Mouse (Mus musculus) Patski (cell line): ENCODE results near the gene Bub1. TPM values are rescaled to one million over a fixed set of nuclear protein-coding genes. Genes with fewer than 3 reads are reported as not detected.

Experiments
- ATAC-seq: fragments of 100-300 bp; one replicate; pipeline ENCODE4 v1.8.0; 2021
- CTCF ChIA-PET: fragments of 350-600 bp; sonication (Branson Sonifier 250); formaldehyde crosslinking; loops from one replicate; lab custom pipeline; 2022; ENCODE audit warnings: inconsistent platforms; lab: Charles Lee
- POLR2A ChIA-PET: fragments of 350-600 bp; sonication (Branson Sonifier 250); formaldehyde crosslinking; loops from one replicate; lab custom pipeline; 2022; ENCODE audit warnings: antibody characterized with exemption, inconsistent platforms; lab: Charles Lee
- DNase-seq: peaks from one replicate; pipeline ENCODE4 v3.0.0-alpha.2; 2011; ENCODE audit warnings: low read depth, low spot score
- H3K27me3 ChIP-seq: fragments of 371-371 bp; one replicate; pipeline ENCODE4 v1.5.1; 2021
- CTCF ChIP-seq: fragments of 100-300 bp; IDR thresholded peaks from one replicate; pipeline ENCODE4 v1.5.1; 2021
- in situ Hi-C: fragments of 300-500 bp; cut with MboI; formaldehyde crosslinking; loops from 3 replicates; pipeline ENCODE4 v1.11.1; 2018; ENCODE audit warnings: low pct_unique_long_range_greater_than_20kb, mixed read lengths
- polyA plus RNA-seq: library from polyadenylated mRNA; unstranded; gene quantifications from one replicate; pipeline ENCODE4 v1.2.3, GENCODE M21; 2021

Gene Bub1
- polyA plus RNA-seq: 23.7 TPM

DNA sequence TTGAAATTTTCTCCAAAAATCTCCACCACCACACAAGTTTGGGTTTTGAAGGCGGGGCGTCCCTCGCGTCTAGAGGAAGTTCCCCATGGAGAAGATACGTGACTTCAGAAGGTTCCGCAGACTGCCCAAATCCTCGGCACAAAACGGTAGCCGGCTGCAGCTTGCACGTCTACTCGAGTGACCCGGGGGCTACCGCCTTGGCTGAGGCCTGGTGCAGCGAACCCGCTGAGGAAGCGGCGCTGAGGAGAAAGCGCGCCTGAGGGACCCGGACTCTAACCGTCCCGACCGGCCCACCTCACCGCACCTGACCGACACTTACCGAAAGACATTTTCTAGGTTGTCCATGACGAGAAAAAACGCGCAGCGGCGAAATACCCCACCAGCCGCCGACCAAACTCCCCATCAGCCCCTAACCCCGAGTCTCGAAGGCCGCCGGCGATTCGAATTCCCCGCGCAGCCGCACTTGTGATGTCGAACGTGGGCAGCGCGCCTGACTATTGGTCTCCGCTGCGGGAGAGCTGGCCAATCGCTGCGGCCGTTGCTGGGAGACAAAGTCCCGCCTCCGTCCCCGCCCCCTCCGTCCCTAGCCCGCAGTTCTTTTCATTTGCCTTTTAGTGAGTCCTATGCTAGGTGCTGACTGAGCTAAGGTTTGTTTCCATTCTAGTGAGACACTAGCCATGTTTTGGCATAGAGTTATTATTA lies at the start of gene Bub1:
Gene Bub1, minus strand, starts transcription at position 465 of the 702 bp plus-strand sequence.
- peak; percentile 83 for ATAC-seq
- peaks cover 12% of the 10 kb centered on the region for H3K27me3 ChIP-seq
- TF ChIP-seq CTCF: no peak
- ChIA-PET POLR2A (interaction anchor here (0.7 to 1.0 kb wide), 3 partner anchors 10 to 448 kb away, joined by 3 to 4 read pairs (median 3); no protein-coding TSS in a partner anchor), CTCF (interaction anchor here (0.7 to 3.7 kb wide), 3 partner anchors 10 to 14 kb away, joined by 3 to 12 read pairs (median 4); no protein-coding TSS in a partner anchor)
- in situ Hi-C loops: no loop called here
- DNase-seq: peak; percentile 59

DNA sequence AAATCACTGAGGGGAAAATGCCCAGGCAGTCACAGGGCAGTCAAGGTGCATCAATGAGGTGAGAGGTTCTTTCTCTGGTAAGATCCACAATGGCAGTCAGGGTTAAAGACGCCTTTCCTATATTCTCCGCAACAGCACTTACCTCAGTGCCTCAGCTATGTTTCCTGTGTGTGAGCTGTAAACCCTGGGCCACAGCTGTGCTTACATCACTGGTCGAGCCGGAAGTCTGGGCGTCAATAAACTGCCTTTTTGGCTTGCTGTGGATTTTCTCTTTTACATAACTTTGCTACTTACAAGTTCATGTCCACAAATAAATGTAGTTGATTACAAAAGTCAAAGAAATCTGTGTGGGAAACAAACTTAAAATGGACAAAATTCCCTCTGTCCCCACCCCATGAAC lies 49.4 kb upstream of the Bub1 start:
- ChIA-PET CTCF (no interaction called here), POLR2A (no interaction called here)
- no peak for TF ChIP-seq CTCF
- in situ Hi-C loops: loop anchor here (25.0 kb wide), 2 partner anchors 231 to 331 kb away; no protein-coding TSS in a partner anchor
- no peak for DNase-seq
- peaks cover 37% of the 10 kb centered on the region for H3K27me3 ChIP-seq
- no peak for ATAC-seq

DNA sequence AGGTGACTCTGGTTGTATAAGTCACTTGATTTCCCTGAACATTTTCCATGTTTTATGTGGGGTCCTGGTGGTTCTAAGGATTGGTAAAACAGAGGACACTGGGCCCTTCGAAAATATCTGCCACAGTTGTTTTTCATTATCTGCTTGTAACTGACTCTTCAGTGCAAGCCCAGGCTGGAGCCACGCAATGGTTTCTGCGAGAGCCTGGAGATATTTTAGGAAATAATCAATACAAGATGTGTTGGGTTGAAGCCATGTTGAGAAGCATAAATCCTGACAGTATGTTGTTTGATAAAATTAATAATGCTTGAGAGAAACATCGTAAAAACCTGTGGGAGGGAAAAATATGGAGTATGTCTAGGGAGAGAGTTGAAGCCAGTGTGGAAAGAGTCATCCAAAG lies 32.7 kb upstream of the Bub1 start:
- in situ Hi-C loops: no loop called here
- POLR2A ChIA-PET: no interaction called here
- peaks cover 56% of the 10 kb centered on the region for H3K27me3 ChIP-seq
- CTCF ChIA-PET: no interaction called here
- no peak for TF ChIP-seq CTCF
- DNase-seq (no peak), ATAC-seq (no peak)

DNA sequence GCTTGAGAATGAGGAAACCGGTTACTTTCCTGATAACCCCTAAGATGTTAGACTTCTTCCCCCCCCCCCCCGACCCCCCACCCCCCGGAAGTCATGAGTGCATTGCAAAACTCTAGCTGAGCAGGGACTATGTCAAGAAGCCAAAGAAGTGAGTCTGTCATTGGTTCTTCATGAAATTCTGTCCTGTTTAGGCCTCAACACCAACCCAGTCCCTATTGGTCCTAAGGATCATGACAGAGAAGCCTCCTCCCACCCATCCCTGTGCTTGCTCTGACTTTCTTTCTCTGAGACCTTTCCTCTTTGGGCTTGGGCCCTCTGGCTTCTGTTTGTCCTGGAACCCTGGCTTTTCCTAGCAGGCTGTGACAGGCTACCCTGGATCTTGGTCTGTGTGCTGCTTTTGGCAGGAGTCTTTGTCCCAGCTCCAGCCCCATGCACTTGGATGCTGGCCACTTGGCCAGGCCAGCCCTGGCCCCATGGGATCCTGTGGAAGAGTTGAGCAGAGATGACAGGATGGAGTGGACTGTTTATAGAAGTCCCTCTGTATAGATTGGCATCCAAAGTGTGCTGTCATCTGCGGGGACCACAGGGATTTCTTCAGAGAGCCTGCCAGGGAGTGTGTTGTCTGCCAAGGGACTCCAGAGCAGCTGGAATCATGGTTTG lies 22.8 kb upstream of the Bub1 start:
- ChIA-PET CTCF (interaction anchor here (1.0 to 1.5 kb wide), 2 partner anchors 8 to 11 kb away, joined by 3 to 4 read pairs; no protein-coding TSS in a partner anchor), POLR2A (no interaction called here)
- ATAC-seq: no peak
- H3K27me3 ChIP-seq: peaks cover 51% of the 10 kb centered on the region
- in situ Hi-C loops: no loop called here
- TF ChIP-seq CTCF: no peak
- no peak for DNase-seq

DNA sequence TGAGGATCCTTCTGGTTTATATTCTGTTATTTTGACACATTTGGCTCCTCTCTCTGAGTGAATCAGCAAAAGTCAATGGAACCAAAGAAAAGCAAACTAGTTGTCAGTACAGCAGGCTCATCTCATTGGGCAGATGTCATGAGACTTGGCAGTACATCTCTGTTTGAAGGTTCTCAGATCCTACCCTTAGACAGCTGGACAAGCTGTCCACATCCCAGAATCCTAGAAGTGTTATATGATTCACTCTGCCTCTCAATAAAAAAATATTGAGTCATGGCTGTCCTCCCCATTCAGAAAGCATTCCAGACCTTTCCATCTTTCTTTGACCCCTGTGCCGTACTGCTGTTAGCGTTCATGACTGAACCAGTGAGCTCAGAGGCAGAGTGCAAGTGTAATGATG lies 18.7 kb upstream of the Bub1 start:
- ChIA-PET POLR2A (no interaction called here), CTCF (no interaction called here)
- ATAC-seq (no peak), DNase-seq (no peak)
- in situ Hi-C loops: no loop called here
- H3K27me3 ChIP-seq: peaks cover 60% of the 10 kb centered on the region
- no peak for TF ChIP-seq CTCF

DNA sequence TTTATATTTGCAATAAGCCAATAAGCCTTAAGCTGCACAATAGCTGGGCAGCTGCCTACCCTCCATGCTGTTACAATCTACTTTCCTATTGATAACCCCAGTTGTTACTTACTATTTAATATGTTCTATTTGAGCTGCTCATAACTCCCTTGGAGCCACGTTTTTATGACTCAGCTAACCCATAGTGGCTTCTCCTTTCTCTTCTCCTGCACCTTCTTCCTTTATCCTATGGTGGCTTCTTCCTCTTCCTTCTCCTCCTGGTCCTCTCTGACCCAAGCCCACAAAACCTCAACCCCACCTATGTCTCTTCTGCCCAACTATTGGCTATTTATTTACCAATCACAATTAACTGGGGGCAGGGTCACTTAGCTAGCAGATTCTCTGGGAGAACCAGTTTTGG lies 14.9 kb upstream of the Bub1 start:
- in situ Hi-C loops: no loop called here
- ChIA-PET POLR2A (no interaction called here), CTCF (interaction anchor here (1.4 kb wide), 1 partner anchor 8 kb away, joined by 3 read pairs; no protein-coding TSS in a partner anchor)
- no peak for TF ChIP-seq CTCF
- no peak for ATAC-seq
- H3K27me3 ChIP-seq: peaks cover 75% of the 10 kb centered on the region
- DNase-seq: no peak

DNA sequence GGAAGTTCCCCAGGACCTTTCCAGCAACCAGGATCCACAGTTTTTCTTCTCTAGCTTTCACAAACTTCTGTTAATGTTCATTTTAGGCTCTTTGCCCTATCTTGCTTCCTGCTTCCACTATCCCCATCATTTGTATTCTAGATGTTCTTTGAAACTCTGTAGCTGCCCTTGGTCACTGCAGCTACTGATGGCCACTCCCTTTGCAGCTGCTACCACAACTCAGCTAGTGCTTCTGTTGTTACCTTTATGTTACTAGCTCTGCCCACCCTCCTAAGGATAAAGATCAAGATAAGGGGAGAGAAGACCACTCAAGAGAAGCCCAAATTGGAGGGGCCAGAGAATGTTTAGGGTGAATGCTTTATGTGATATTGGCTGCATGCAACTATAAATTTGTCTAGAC lies 14.3 kb upstream of the Bub1 start:
- no peak for DNase-seq
- ChIA-PET CTCF (interaction anchor here (0.7 to 1.5 kb wide), 5 partner anchors 9 to 19 kb away, joined by 3 to 7 read pairs (median 3); no protein-coding TSS in a partner anchor), POLR2A (no interaction called here)
- TF ChIP-seq CTCF: no peak
- in situ Hi-C loops: no loop called here
- peaks cover 80% of the 10 kb centered on the region for H3K27me3 ChIP-seq
- no peak for ATAC-seq

DNA sequence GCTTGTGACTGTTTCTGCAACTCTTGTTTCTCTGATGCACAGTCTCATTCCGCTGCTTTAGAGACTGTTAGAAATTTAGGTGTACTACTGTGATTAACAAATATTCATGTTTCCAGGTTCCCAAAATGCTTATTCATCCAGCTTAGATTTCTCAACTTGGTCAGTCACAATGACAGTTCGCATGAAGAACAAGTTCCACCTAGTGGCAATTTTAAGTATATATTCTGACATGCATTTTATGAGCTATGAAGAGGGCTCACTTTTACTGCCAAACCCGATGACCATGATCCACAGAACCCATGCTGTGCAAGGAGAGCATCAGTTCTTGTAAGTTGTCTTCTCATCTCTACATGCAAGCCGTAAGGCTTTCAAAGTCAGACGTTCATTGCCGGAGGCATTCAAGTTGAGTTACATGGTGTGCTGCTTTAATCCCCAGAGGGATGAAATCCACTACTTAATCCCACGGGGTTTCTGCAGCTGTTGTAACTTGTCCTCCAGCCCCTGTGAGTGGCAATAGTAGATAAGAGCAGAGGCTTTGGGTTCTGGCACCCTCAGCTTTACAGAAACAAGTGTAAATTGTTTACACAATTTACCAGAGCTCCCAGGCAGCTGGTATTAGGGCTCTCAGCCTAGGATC lies 13.8 kb upstream of the Bub1 start:
- ATAC-seq (no peak), DNase-seq (no peak)
- POLR2A ChIA-PET: no interaction called here
- H3K27me3 ChIP-seq: peaks cover 86% of the 10 kb centered on the region
- in situ Hi-C loops: no loop called here
- TF ChIP-seq CTCF: peak; percentile 44
- CTCF ChIA-PET: interaction anchor here (0.7 to 1.5 kb wide), 6 partner anchors 10 to 20 kb away, joined by 3 to 7 read pairs (median 3); partner anchors contain the start of gene Bub1

DNA sequence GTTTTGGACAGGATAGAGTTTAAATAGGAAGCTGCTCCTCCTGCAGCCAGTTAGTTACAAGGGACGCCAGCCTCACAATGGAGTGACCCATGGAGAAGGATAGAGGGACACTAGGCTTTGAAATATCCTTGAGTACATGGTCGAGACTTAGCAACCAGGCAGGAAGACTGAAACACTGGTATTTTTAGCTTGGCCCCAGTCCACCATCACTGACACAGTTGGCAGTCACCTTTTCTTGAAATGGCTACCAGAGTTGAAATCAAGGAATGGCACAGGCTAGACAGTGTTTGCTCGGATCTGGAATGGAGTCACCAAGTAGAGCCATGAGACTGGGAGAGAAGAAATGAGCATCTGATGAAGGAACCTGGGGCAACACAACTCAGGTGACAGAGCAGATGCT lies 10.8 kb upstream of the Bub1 start:
- peaks cover 89% of the 10 kb centered on the region for H3K27me3 ChIP-seq
- POLR2A ChIA-PET: no interaction called here
- no peak for TF ChIP-seq CTCF
- CTCF ChIA-PET: interaction anchor here (0.7 kb wide), 1 partner anchor 55 kb away, joined by 3 read pairs; no protein-coding TSS in a partner anchor
- in situ Hi-C loops: no loop called here
- no peak for DNase-seq
- no peak for ATAC-seq

DNA sequence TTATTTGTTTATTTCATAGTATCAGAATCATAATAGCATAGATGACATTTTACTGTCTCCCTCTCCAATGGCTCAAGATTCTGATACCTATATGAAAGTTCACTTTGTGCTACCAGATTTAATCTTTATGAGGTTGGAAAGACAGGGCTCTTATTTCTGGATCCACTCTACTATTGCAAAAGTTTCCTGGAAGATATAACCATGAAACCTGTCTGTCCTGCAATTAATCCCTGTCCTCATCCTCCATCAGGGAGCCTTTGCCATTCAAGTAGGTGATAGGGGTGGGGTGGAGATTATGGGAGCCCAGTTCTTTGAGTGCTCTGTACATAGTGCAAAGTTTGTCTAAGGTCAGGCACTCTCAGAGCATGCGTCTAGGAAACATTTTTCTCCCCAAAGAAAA lies 9.7 kb upstream of the Bub1 start:
- peaks cover 88% of the 10 kb centered on the region for H3K27me3 ChIP-seq
- no peak for TF ChIP-seq CTCF
- no peak for ATAC-seq
- no peak for DNase-seq
- in situ Hi-C loops: no loop called here
- ChIA-PET POLR2A (no interaction called here), CTCF (no interaction called here)

DNA sequence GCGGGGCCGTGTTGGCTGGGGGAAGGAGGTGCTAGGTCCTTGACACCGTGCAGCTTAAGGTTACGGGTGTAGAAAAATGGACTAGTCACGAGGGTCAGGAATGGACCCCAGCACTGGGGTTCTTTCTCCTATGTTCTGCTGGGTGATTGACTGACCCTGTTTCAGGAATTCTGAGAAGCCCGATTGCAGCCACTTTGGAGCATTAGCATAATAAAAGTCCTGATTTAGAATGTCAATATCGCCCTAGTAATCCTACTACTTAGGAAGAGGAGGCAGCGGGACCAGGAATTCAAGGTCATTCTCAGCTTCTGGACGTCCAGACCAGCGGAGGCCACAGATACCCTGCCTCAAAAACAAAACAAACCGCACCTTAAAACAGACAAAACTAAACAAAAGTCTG lies 7.8 kb upstream of the Bub1 start:
- DNase-seq: no peak
- in situ Hi-C loops: no loop called here
- ChIA-PET POLR2A (no interaction called here), CTCF (no interaction called here)
- TF ChIP-seq CTCF: no peak
- peaks cover 84% of the 10 kb centered on the region for H3K27me3 ChIP-seq
- ATAC-seq: no peak
